ENCODE assay signal across 15 mouse cellular contexts in genomic region chr16:9083740-9084139, GRCm38 (mm10).
"Had no signal": no experiment of that assay in that cellular context is flagged by ENCODE, and none has a peak within 500 bp of the region (broad histone marks: within the 10 kb centered on the region; RNA-seq: fewer than 3 reads in every experiment).

No protein-coding gene starts in this region.

- H3K27ac ChIP-seq: limb, embryonic 13.5 days; midbrain, embryonic 10.5 days; neural tube, embryonic 15.5 days had no signal

- H3K4me1 ChIP-seq: limb, embryonic 13.5 days; neural tube, embryonic 15.5 days had no signal

- H3K9ac ChIP-seq: limb, embryonic 13.5 days; liver, embryonic 15.5 days; lung, embryonic 14.5 days; neural tube, embryonic 15.5 days had no signal

- H3K4me3 ChIP-seq: limb, embryonic 13.5 days; liver, embryonic 15.5 days; midbrain, embryonic 10.5 days; myocyte; neural tube, embryonic 15.5 days had no signal

- H3K9me3 ChIP-seq: limb, embryonic 13.5 days; liver, embryonic 15.5 days; midbrain, embryonic 10.5 days; neural tube, embryonic 15.5 days had no signal

- H3K36me3 ChIP-seq: limb, embryonic 13.5 days; liver, embryonic 15.5 days; midbrain, embryonic 10.5 days; neural tube, embryonic 15.5 days had no signal

- H3K27me3 ChIP-seq: limb, embryonic 13.5 days; liver, embryonic 15.5 days; neural tube, embryonic 15.5 days had no signal

- H3K4me2 ChIP-seq: limb, embryonic 13.5 days; liver, embryonic 15.5 days; lung, embryonic 14.5 days; neural tube, embryonic 15.5 days had no signal

- DNase-seq: kidney, adult 2 months; kidney, postnatal 25 days; lung, embryonic 14.5 days; lung, postnatal 10 days; lung, postnatal 4 days; midbrain, embryonic 14.5 days; right cerebral cortex, adult 18-20 months; right cerebral cortex, postnatal 25 days; thymus, adult 18-20 months; thymus, postnatal 14 days had no signal
